Mouse (Mus musculus) brain, embryonic 14.5 days (tissue): ENCODE results near the gene Fam19a1.

Source experiments
- CTCF ChIP-seq: fragments of 200-500 bp; IDR thresholded peaks from 2 replicates; pipeline ENCODE4 v1.5.1; 2012; ENCODE audit warnings: inconsistent platforms, mild to moderate bottlenecking, moderate library complexity, borderline replicate concordance; ENCODE audit not compliant: insufficient read depth, insufficient read length; ENCODE audit errors: extremely low read depth
- POLR2A ChIP-seq: fragments of 200-500 bp; IDR thresholded peaks from 2 replicates; pipeline ENCODE4 v1.6.1; 2012; ENCODE audit warnings: mild to moderate bottlenecking, inconsistent platforms, borderline replicate concordance; ENCODE audit not compliant: poor library complexity, insufficient read depth, insufficient read length, severe bottlenecking; ENCODE audit errors: extremely low read depth

GRCm38 (mm10) chr6:96186517-96186916 lies 73.6 kb downstream of the Fam19a1 start:
- TF ChIP-seq POLR2A (no peak), CTCF (no peak)
